Mouse (Mus musculus) adrenal gland, postnatal 25 days (tissue): ENCODE data around the gene Vav1. TPM values are rescaled to one million over a fixed set of nuclear protein-coding genes. Genes with fewer than 3 reads are reported as not detected.
A peak's percentile ranks its signal among the peaks of the same experiment; 100 is the strongest.

Source experiments
- DNase-seq: peaks from one replicate; pipeline ENCODE4 v3.0.0; 2021; ENCODE audit warnings: mixed read lengths
- long read RNA-seq: library from polyadenylated mRNA; stranded (forward); transcript quantifications from one replicate; pipeline ENCODE4 v2.0.0, GENCODE M21; 2021
- total RNA-seq: library from RNA; stranded (reverse); gene quantifications from 2 replicates; pipeline ENCODE4 v1.2.3, GENCODE M21; 2021

The Vav1 gene
- 1.1 and 1.7 TPM in 2 replicates for total RNA-seq
- long read RNA-seq, partial matches to known transcripts, result 0 of 4 reads
- long read RNA-seq, other reads (novel, unspliced or antisense), result 4 of 4 reads

- DNase-seq, result no peak
Observed at GRCm38 (mm10) chr17:57278943-57279590, at the start of gene Vav1. TSS of gene Vav1 (plus strand) at chr17:57279100.

DNA sequence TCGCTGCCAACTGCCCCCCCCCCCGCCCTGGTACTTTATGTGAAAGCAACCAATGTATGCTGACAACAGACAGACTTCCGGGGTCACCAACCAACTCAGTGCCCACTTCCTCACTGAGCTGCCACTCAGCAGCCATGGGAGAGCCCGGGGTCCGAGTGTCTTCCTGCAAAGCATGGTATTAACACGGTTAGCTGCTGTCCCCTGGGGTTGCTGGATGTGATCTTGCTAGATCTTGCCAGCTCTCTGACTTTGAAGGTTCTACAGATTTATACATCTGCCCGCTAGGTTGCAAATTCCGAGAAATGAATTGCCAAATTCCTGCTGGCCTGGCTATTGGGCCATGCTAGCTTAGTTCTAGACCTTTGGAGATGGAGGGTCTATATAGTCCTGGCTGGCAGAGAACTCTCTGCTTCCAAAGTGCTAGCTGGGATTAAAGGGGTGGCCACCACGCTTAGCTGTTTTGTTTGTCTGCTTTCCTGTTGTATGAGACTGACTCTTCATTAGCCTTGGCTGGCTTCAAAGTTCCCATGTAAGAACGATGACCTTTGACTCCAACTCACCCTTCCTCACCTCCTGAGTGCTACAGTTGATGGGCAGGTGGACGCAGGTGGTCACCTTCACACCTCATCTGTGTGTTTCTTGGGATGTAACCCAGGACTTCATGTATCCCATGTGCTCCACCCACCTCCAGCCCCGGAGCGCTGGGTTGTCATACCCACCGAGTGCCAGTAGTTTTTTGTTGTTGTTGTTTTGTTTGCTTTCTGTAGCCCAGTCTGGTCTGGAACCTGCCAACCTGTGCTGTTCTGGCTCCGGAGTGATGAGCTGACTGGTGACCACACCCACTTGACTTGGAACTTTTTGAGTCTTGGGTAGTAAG lies 48.8 kb upstream of the Vav1 start:
- no peak for DNase-seq

- no peak for DNase-seq
Observed at GRCm38 (mm10) chr17:57230728-57231125, 48.2 kb upstream of the Vav1 start.

- DNase-seq, result no peak
Observed at GRCm38 (mm10) chr17:57231321-57231771, 47.6 kb upstream of the Vav1 start.

- no peak for DNase-seq
Observed at GRCm38 (mm10) chr17:57232200-57232599, 46.7 kb upstream of the Vav1 start.

- DNase-seq, result no peak
Observed at GRCm38 (mm10) chr17:57233038-57233437, 45.9 kb upstream of the Vav1 start.

DNA sequence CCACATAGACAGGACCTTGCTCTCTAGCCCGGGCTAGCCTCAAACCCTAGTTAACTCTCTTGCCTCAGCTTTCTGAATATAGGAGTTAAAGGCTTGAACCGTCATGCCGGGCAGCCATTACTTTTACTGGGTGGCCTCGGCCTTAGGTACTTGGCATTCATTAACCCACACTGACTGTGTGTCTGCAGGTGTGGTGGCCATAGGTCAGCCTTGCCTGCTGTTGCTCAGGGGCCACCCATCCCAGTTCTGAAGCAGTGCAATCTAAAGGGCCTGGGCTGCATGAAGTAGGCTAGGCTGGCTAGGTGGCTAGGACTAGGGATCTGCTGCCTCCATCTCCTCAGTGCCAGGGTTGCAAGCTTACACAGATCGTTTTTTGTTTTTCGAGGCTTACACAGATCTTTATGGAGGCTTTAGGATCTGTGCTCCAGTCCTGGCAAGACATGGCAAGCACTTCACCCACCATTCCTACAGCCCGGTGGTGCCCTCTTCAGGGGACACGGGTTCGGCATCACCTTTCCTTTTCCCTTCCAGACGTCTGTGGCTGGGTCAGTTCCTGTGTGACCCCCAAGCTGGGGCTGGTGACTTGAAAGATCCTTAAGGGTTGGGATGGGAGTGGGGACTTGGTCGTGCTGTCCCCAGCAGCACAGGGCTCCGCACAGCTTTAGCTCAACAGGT lies 44.5 kb upstream of the Vav1 start:
- DNase-seq, result no peak

DNA sequence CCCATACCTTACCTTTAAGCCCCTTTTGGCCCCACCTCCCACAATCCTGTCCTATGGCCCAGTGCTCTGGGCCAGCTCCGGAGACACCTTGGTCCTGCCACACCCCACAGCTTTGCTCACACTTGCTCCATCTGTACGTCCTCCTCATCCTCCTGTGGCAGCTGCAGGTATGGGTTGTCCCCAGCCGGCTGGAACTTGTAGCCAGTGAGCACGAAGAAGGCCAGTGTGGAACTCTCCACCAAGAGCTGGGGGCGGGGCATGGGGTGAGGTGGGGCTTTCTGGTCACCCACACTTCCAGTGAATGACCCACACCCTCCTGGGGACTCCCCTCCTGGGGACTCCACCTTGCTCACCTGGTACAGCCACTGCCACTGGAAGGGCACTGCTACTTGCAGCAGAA lies 43.1 kb upstream of the Vav1 start:
- DNase-seq, result no peak

DNA sequence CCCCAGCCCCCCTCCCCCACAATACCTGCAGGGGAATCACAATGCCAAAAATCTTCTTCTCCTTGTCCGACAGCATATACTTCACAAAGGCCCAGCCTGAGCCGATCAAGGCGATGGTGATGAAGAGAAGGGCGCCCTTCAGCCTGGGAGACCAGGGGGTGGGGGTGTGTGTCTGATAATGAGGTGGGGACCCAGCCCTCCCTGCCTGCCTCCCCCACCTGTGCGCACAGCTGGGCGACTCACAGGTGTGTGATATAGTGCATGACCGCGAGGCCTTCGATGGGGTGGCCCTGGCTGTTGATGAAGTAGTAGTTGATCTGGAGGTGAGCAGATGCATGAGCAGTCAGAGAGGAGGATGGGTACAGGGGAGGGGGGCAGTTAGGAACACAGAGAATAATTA lies 41.7 kb upstream of the Vav1 start:
- DNase-seq, result no peak

- DNase-seq, result no peak
Observed at GRCm38 (mm10) chr17:57243650-57244370, 35.1 kb upstream of the Vav1 start.

DNA sequence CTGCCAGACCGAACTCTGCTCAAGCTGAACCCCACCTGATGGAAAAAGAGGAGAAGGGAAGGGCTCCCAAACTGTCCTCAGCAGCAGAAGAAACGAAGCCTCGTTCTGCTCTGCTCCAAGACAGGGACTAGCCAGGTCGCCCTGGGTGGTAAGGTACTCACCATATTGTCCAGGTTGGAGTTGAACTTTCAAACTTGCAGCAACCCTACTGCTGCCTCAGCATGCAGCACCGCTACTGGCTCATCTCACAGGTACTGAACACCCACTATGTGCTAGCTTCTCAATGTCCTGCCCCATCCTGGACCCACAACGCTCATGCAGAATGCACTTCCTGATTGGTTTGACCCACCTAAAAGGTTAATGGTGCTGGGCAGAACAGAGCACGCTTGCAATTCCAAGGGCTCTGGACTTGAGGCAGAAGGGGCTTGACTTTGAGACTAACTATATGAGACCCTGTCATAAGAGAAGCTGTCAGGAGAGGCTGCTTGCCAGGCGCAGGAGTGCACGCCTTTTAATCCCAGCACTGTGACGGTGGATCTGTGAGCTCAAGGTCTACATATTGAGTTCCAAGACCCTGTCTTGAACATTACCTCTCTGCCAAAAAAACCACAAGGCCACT lies 33.5 kb upstream of the Vav1 start:
- no peak for DNase-seq

DNA sequence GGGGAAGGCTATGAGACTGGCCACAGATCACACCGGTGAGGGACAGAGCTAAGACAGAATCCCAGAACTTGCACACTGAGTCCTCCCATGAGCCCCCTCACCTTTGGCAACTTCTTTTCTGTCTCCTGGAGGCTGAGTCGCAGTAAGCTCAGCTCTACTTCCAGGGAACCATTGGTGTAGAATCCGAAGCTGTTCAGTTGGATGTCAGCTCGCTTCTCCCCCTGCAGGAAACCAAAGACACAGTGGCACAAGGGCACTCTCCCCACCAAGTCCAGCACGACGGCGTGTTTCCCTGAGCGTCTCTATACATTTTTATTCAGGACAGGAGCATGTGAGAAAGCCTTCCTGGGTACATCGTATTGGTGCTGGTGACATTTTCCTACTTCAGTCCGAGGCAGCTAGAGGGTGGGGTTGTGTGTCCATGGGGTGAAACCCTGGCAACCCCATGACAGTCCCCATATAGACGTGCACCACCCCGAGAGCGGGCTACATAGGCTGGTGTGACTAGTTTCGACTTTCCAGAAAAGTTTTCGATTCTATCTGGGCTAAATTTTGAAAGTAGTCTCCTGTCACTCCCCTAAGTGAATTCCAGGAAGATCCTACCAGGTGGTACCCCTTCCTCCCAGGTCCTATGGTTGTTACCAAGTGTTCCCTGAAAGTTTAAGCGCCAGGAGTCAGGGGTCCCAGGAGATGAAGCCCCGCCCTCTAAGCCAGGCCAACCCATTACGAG lies 32.1 kb upstream of the Vav1 start:
- DNase-seq, result no peak

DNA sequence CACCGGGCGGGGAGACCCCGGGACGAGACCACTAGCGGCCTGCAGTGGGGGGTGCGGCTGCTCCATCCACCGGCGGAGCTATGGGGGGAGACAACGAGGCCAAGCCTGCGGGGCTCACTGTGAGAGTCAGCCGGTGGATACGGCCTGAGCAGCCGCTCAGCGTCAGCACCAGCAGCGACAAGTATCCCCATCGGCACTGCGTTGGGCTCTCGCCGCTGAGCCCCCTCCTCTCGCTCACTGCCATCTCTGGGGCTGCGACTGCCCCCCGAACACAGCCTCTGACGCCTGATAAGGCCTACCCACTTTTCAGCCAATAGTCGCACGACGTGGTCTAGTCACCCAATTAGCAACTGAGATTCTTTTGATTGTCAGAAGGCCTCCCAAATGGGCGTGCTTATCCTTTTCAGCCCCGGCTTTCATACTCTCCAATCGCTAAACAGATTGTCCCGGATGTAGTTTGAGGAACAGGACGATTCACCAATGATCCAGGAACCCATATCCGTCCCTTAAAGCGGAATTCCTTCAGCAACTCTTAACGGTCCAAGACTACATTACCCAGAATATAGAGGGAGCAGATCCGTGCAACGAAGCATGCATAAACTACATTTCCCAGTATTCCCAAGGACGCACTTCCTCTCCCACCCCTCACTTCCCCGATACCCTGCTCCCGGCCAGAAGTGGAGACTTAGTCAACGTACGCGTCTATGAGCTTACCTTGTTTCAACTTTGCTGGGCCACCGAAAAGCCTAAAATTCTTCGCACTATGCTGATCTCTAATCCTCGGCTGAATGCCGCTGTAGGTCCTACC lies 31.3 kb upstream of the Vav1 start:
- DNase-seq, result peak; percentile 83

DNA sequence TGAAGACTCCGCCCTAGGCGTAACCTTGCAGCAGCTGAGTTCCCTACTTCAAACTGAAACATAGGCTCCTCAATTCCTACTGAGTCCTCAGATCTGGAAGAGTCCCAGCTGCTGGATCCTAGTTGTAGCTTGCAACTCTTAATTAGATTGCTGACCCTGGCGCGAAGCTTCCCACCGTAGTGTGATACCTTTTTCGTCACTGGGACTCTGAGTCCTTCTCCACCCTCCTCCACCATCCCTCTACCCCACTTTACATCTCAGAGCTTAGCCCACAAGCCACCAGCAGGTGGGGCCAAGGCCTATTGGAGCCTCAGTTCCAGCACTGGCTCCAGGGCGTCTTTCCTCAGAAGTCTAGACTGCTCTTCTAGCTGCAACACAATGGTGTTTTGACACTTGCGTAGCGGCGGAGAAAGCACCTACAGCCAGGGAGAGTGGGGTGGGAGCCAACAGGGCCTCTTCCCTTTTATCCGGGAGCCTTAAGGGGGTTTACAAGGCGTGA lies 30.6 kb upstream of the Vav1 start, which contains the start of gene Gpr108:
Gpr108 (minus strand) TSS at position 246 of the 499 bp plus-strand sequence.
- DNase-seq, result peak; percentile 80

GRCm38 (mm10) chr17:57248771-57249170 lies 30.1 kb upstream of the Vav1 start:
- DNase-seq, result no peak

GRCm38 (mm10) chr17:57249186-57250181 lies 29.4 kb upstream of the Vav1 start, which contains the start of gene Trip10:
TSS of gene Trip10 (plus strand) at chr17:57249455.
- DNase-seq, result peak; percentile 99

- DNase-seq, result peak; percentile 64
Observed at GRCm38 (mm10) chr17:57250461-57251160, 28.3 kb upstream of the Vav1 start.

DNA sequence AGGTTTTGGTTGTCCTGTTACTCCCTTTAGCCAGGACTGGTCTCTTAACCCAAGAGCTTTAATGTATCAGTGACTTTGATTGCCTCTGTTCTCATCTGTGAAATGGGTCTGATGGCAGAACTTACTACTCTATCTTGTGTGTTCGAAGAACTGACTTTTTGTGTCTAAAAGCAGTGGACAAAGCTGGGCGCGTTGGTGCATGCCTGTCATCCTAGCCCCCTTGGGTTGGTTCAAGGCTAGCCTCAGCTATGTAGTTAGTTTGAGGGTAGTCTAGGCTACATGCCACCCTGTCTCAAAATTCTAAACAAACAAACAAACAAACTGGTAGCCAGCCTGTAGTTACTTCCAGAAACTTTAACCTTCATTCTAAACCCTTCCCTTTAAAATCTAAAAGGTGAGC lies 27.5 kb upstream of the Vav1 start:
- no peak for DNase-seq
